Mouse (Mus musculus): ENCODE results near the gene Dcx.

DNA sequence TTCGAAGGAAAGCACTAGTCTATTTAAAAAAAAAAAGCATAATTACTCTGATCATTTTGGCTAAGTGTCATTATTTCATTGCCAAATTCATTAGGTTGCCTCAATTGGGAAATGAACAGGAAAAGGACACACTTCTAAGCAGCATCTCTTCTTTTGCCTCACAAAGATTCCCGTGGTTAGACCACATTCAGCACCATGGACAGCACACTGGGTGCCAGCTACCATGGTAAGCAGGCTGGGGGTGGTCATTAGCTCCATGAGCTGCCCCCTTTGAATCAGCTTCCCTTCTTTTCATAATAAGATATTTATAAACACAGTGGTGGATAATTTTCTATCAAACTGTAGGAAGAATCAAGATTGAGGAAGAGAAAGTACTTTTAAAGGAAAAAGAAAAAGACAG is 28.4 kb downstream of the Dcx start:
- no peak for TF ChIP-seq CTCF (IDR thresholded peaks at IDR 0.05; ENCODE audit: insufficient read depth, low read length)
- TF ChIP-seq POLR2A (IDR thresholded peaks at IDR 0.05; ENCODE audit: borderline replicate concordance, extremely low read depth, low read depth, low read length), result no peak

Measured in lung, adult 2 months (tissue).